Mouse (Mus musculus) liver, embryonic 15.5 days (tissue): ENCODE measurements around the gene Camsap2. TPM values are rescaled to one million over a fixed set of nuclear protein-coding genes. Genes with fewer than 3 reads are reported as not detected.

Experiments
- ATAC-seq: fragments of 200-750 bp; cut with Nextera tagmentation; 2 replicates; pipeline ENCODE4 v1.8.0; 2017; ENCODE audit warnings: moderate number of reproducible peaks, mild to moderate bottlenecking, moderate library complexity; ENCODE audit not compliant: insufficient read depth
- H3K27ac ChIP-seq: fragments of 300-500 bp; sonication (generic); replicated peaks from 2 replicates; pipeline ENCODE4 v1.5.1; 2015; ENCODE audit warnings: mild to moderate bottlenecking, inconsistent platforms
- H3K27me3 ChIP-seq: fragments of 300-500 bp; sonication (generic); 2 replicates; pipeline ENCODE4 v1.6.1; 2015; ENCODE audit warnings: mild to moderate bottlenecking, inconsistent platforms
- H3K36me3 ChIP-seq: fragments of 300-500 bp; sonication (generic); replicated peaks from 2 replicates; pipeline ENCODE4 v1.6.1; 2015; ENCODE audit warnings: moderate library complexity, mild to moderate bottlenecking, inconsistent platforms
- H3K4me1 ChIP-seq: fragments of 300-500 bp; sonication (generic); replicated peaks from 2 replicates; pipeline ENCODE4 v1.6.1; 2015; ENCODE audit warnings: inconsistent platforms
- H3K4me2 ChIP-seq: fragments of 300-500 bp; sonication (generic); 2 replicates; pipeline ENCODE4 v1.6.1; 2015; ENCODE audit warnings: moderate library complexity, mild to moderate bottlenecking, inconsistent platforms
- H3K4me3 ChIP-seq: fragments of 300-500 bp; sonication (generic); replicated peaks from 2 replicates; pipeline ENCODE4 v1.5.1; 2015; ENCODE audit warnings: mild to moderate bottlenecking, inconsistent platforms
- H3K9ac ChIP-seq: fragments of 300-500 bp; sonication (generic); 2 replicates; pipeline ENCODE4 v1.6.1; 2015; ENCODE audit warnings: moderate library complexity, mild to moderate bottlenecking, inconsistent platforms
- H3K9me3 ChIP-seq: fragments of 300-500 bp; sonication (generic); replicated peaks from 2 replicates; pipeline ENCODE4 v1.6.1; 2016; ENCODE audit warnings: inconsistent platforms
- WGBS: fragments of 180-500 bp; shearing (Covaris S2); methylation state at CpG from one replicate; pipeline ENCODE4 v1.1.7; 2015; ENCODE audit warnings: mixed read lengths; ENCODE audit not compliant: insufficient replicate concordance; 5-methylcytosine and 5-hydroxymethylcytosine counted together
- polyA plus RNA-seq: library from polyadenylated mRNA; unstranded; fragments of >200 nt; fragmentation: Nextera tagmentation; extraction: Ambion mirVana; gene quantifications from 2 replicates; pipeline ENCODE4 v1.2.1, GENCODE M21; 2015

The Camsap2 gene
- polyA plus RNA-seq, 1 experiment from 2014 or later = 5.9 TPM

GRCm38 (mm10) chr1:136316317-136316716 lies 29.6 kb downstream of the Camsap2 start:
- Histone ChIP-seq H3K27ac (no peak overlapping the region), H3K9me3 (no peaks in the 10 kb centered on the region), H3K4me3 (no peak overlapping the region), H3K4me1 (peaks cover 14% of the 10 kb centered on the region), H3K4me2 (no peak overlapping the region), H3K36me3 (peaks cover 62% of the 10 kb centered on the region), H3K9ac (no peak overlapping the region), H3K27me3 (no peaks in the 10 kb centered on the region)
- ATAC-seq = no peak

GRCm38 (mm10) chr1:136309193-136309592 lies 36.7 kb downstream of the Camsap2 start:
- H3K4me2 ChIP-seq = no peak overlapping the region
- ATAC-seq = no peak
- no peak overlapping the region for H3K4me3 ChIP-seq
- H3K9ac ChIP-seq = no peak overlapping the region
- H3K27ac ChIP-seq = no peak overlapping the region
- H3K27me3 ChIP-seq = no peaks in the 10 kb centered on the region
- H3K9me3 ChIP-seq = no peaks in the 10 kb centered on the region
- H3K36me3 ChIP-seq = peaks cover 27% of the 10 kb centered on the region
- WGBS = 89% methylated on average over 5 of the region's 5 CpGs
- peaks cover 7% of the 10 kb centered on the region for H3K4me1 ChIP-seq

DNA sequence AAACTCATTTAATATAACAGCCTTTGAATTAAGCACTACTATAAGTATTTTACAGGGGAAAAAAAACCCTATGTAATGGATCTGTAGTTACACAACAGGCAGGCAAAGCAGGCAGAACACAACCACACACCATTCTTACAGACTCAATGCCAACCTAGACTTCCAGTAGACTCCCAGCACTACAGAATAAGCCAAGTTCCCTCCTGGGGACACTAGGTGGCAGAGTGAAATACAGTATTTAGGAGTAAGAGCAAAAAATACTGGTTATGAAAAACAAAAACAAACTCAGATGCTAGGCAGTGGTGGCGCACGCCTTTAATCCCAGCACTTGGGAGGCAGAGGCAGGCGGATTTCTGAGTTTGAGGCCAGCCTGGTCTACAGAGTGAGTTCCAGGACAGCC lies 39.5 kb downstream of the Camsap2 start:
- Histone ChIP-seq H3K9me3 (no peaks in the 10 kb centered on the region), H3K4me2 (no peak overlapping the region), H3K36me3 (peaks cover 42% of the 10 kb centered on the region), H3K4me3 (no peak overlapping the region), H3K27me3 (no peaks in the 10 kb centered on the region), H3K27ac (no peak overlapping the region), H3K4me1 (peaks cover 7% of the 10 kb centered on the region), H3K9ac (no peak overlapping the region)
- ATAC-seq = no peak
- 68% methylated on average over 3 of the region's 3 CpGs for WGBS

GRCm38 (mm10) chr1:136293961-136294360 lies 51.9 kb downstream of the Camsap2 start:
- H3K4me3 ChIP-seq = no peak overlapping the region

DNA sequence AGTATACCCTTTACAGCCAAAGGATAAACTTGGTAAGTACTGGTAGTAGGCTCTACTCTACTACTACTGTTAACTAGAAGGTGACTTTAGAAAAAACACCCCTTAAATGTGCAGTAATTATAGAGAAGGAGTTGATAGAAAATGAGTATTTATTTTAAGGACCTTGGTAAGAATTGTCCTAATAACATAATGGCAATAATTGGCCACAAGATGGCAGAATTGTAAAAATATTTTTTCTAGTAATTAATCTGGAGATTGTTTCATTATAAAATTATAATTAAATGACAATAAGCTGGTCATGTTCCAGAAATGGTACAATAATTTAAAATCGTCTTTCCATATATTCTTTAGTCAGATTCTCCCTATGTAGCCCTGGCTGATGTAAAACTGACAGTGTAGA lies 56.1 kb downstream of the Camsap2 start:
- H3K4me2 ChIP-seq = no peak overlapping the region
- ATAC-seq = no peak
- H3K36me3 ChIP-seq = peaks cover 70% of the 10 kb centered on the region
- no peaks in the 10 kb centered on the region for H3K9me3 ChIP-seq
- H3K4me3 ChIP-seq = no peak overlapping the region
- H3K9ac ChIP-seq = no peak overlapping the region
- 27% methylated on average over 1 of the region's 1 CpGs for WGBS
- H3K4me1 ChIP-seq = no peaks in the 10 kb centered on the region
- H3K27me3 ChIP-seq = no peaks in the 10 kb centered on the region
- H3K27ac ChIP-seq = no peak overlapping the region

More at GRCm38 (mm10) chr1:136293961-136294360, 51.9 kb downstream of the Camsap2 start:
- peaks cover 68% of the 10 kb centered on the region for H3K36me3 ChIP-seq
- H3K27me3 ChIP-seq = no peaks in the 10 kb centered on the region
- H3K4me1 ChIP-seq = no peaks in the 10 kb centered on the region
- H3K9me3 ChIP-seq = no peaks in the 10 kb centered on the region
- no peak for ATAC-seq
- no peak overlapping the region for H3K4me2 ChIP-seq
- no peak overlapping the region for H3K27ac ChIP-seq
- H3K9ac ChIP-seq = no peak overlapping the region

- Histone ChIP-seq H3K4me3 (no peak overlapping the region), H3K9ac (no peak overlapping the region), H3K27me3 (no peaks in the 10 kb centered on the region), H3K9me3 (no peaks in the 10 kb centered on the region), H3K4me2 (no peak overlapping the region), H3K4me1 (no peaks in the 10 kb centered on the region), H3K27ac (no peak overlapping the region), H3K36me3 (peaks cover 96% of the 10 kb centered on the region)
- WGBS = 87% methylated on average over 8 of the region's 8 CpGs
- no peak for ATAC-seq
Measured at GRCm38 (mm10) chr1:136277366-136277765, 68.5 kb downstream of the Camsap2 start.

DNA sequence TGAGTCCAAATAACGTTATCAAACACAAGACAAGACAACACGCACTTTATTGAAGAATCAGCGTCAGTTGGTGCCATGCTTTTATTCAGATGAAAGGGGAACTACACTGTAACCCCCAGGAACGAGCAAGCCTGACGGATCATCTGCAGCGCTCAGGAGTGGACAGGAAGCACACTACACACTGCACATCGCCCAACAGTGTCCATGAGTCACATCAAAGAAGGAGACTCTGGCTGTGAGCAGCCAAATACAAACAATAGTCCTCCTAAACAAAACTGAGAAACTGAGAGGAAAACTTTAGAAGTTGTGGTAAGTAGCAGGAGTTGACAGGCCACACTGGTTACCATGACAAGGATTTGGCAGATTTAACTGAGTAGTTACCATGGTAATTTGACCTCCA lies 77.7 kb downstream of the Camsap2 start:
- no peaks in the 10 kb centered on the region for H3K9me3 ChIP-seq
- H3K9ac ChIP-seq = no peak overlapping the region
- H3K4me2 ChIP-seq = no peak overlapping the region
- 54% methylated on average over 7 of the region's 7 CpGs for whole genome bisulfite sequencing
- no peak for ATAC-seq
- no peak overlapping the region for H3K27ac ChIP-seq
- no peaks in the 10 kb centered on the region for H3K4me1 ChIP-seq
- no peak overlapping the region for H3K4me3 ChIP-seq
- peaks cover 15% of the 10 kb centered on the region for H3K27me3 ChIP-seq
- H3K36me3 ChIP-seq = peaks cover 51% of the 10 kb centered on the region

- Histone ChIP-seq H3K27ac (no peak overlapping the region), H3K36me3 (peaks cover 30% of the 10 kb centered on the region), H3K27me3 (peaks cover 36% of the 10 kb centered on the region), H3K4me3 (no peak overlapping the region), H3K9ac (no peak overlapping the region), H3K4me1 (no peaks in the 10 kb centered on the region), H3K4me2 (no peak overlapping the region), H3K9me3 (no peaks in the 10 kb centered on the region)
- no peak for ATAC-seq
- 20% methylated on average over 6 of the region's 6 CpGs for whole genome bisulfite sequencing
Measured at GRCm38 (mm10) chr1:136266127-136266526, 79.8 kb downstream of the Camsap2 start.

DNA sequence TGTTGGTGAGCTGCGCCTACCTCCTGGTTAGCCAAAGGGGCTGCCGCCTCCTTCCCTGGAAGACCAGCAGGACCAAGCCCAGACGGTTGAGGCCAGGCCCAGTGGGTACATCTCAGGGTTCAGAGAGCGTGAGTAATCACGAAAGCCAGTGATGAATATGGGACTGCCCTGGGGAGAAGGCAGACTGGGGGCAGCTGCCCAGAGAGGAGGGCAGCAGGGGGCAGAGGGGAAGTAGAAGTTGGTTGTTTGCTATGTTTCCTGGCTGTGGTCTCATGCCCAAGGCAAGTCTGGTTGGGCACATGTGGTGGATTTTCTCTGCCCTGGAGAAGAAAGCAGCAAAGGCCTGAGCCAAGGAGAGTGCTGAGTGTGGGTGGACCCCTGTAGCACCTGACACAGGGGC lies 82.5 kb downstream of the Camsap2 start:
- no peak overlapping the region for H3K4me3 ChIP-seq
- WGBS = 77% methylated on average over 5 of the region's 5 CpGs
- no peak overlapping the region for H3K27ac ChIP-seq
- no peak overlapping the region for H3K4me2 ChIP-seq
- H3K9me3 ChIP-seq = no peaks in the 10 kb centered on the region
- H3K9ac ChIP-seq = no peak overlapping the region
- no peak for ATAC-seq
- peaks cover 14% of the 10 kb centered on the region for H3K4me1 ChIP-seq
- peaks cover 8% of the 10 kb centered on the region for H3K36me3 ChIP-seq
- H3K27me3 ChIP-seq = peaks cover 64% of the 10 kb centered on the region

DNA sequence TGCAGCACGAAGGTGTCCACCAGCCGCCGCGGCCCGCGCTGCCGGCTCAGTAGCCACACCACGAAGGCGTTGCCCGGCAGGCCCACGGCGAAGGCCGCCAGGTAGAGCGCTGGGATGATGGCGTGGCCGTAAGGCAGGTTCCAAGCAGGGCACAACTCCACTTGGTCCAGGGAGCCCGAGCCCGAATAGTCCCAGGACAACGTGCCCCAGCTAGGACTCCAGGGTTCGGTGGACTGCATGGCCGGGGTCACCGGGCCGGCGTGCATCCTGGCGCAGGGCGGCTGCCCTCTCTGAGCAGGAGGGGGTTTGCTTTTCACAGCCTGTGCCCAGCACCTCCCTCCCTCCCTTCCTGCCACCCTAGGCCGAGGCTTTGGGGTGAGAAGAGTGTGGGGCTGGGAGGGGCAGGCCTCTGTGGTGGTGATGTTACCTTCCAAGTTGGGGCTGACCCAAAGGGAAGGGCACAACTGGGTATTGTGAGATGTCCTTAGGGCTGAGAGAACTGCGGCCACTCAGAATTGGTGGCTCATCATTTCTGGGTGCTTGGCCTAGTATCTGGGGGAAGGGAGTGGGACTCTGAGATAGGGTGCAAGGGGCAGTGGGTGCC lies 85.2 kb downstream of the Camsap2 start, which contains the start of gene Gpr25:
Gene Gpr25, minus strand, starts transcription at position 239 of the 604 bp plus-strand sequence.
- H3K36me3 ChIP-seq = no peaks in the 10 kb centered on the region
- no peak for ATAC-seq
- H3K4me1 ChIP-seq = peaks cover 14% of the 10 kb centered on the region
- no peak within 1 kb of the TSS for H3K9ac ChIP-seq
- peak within 1 kb of the TSS; percentile 46 for H3K4me3 ChIP-seq
- peaks cover 90% of the 10 kb centered on the region for H3K27me3 ChIP-seq
- no peak within 1 kb of the TSS for H3K27ac ChIP-seq
- peak within 1 kb of the TSS; percentile 73 for H3K4me2 ChIP-seq
- WGBS = 8% methylated on average over 28 of the region's 28 CpGs
- H3K9me3 ChIP-seq = no peaks in the 10 kb centered on the region

GRCm38 (mm10) chr1:136259893-136260634 lies 85.8 kb downstream of the Camsap2 start:
- H3K27me3 ChIP-seq = peaks cover 92% of the 10 kb centered on the region
- H3K4me3 ChIP-seq = peak overlapping the region; percentile 46
- H3K4me1 ChIP-seq = peaks cover 14% of the 10 kb centered on the region
- H3K36me3 ChIP-seq = no peaks in the 10 kb centered on the region
- 1% methylated on average over 95 of the region's 95 CpGs for WGBS
- ATAC-seq = peak; percentile 56
- H3K9me3 ChIP-seq = no peaks in the 10 kb centered on the region
- no peak overlapping the region for H3K27ac ChIP-seq
- H3K9ac ChIP-seq = no peak overlapping the region
- H3K4me2 ChIP-seq = peak overlapping the region; percentile 73

- H3K36me3 ChIP-seq = no peaks in the 10 kb centered on the region
- no peak for ATAC-seq
- H3K4me1 ChIP-seq = peaks cover 14% of the 10 kb centered on the region
- peak overlapping the region; percentile 73 for H3K4me2 ChIP-seq
- peaks cover 89% of the 10 kb centered on the region for H3K27me3 ChIP-seq
- no peaks in the 10 kb centered on the region for H3K9me3 ChIP-seq
- H3K27ac ChIP-seq = no peak overlapping the region
- no peak overlapping the region for H3K9ac ChIP-seq
- peak overlapping the region; percentile 46 for H3K4me3 ChIP-seq
- 5% methylated on average over 16 of the region's 16 CpGs for WGBS
Measured at GRCm38 (mm10) chr1:136259543-136259892, 86.4 kb downstream of the Camsap2 start.
